Mouse (Mus musculus): ENCODE data around the gene Spag8. TPM values are rescaled to one million over a fixed set of nuclear protein-coding genes. Genes with fewer than 3 reads are reported as not detected.
A peak's percentile ranks its signal among the peaks of the same experiment; 100 is the strongest.

Spag8 gene
- polyA plus RNA-seq, 1 experiment: 7.3 TPM

DNA sequence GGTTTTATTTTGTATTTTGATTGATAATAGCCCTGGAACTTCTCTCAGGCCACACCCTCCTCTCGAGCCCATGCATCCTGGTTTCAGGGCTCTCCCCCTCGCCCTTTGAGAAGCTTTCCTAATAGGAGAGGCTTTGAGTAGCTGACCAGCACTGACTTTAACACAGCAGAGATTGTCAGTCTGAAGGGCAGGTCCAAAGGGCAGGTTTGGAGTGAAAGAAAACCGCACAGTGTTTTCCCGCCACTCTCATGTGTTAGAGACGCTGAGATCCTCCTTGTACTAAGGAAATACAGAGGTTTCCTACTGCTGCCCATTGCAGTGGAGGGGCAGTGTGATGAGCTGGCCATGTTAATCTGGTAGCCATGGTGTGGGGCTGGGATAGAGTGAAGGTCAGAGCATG lies 21.6 kb upstream of the Spag8 start:
- no peak for DNase-seq (ENCODE audit: low read depth)
- TF ChIP-seq POLR2A (IDR thresholded peaks at IDR 0.05; ENCODE audit: borderline replicate concordance, extremely low read depth, insufficient read depth, insufficient read length, poor library complexity, severe bottlenecking): no peak

DNA sequence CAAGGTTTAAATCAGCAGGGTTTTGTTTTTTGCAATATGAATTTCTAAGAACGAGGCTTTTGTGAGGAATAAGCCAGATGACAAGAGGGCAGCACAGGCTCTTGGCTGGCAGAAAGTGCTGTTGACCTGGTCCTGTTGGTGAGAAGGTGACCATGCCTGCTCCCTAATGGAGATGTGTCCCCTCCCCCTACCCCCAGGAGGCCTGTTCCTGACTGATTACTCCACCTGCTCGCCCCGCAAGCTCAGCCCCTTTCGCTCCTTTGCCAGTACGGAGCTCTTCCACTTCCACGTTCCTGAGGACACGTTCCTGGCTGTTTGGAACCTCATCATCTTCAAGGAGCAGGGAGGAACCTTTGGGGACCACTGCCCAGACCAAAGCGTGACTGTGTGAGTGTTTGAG lies 20.3 kb upstream of the Spag8 start:
- no peak for DNase-seq (ENCODE audit: low read depth)
- TF ChIP-seq POLR2A (IDR thresholded peaks at IDR 0.05; ENCODE audit: borderline replicate concordance, extremely low read depth, insufficient read depth, insufficient read length, poor library complexity, severe bottlenecking) (no peak), CTCF (IDR thresholded peaks at IDR 0.05; ENCODE audit: borderline replicate concordance, extremely low read depth, insufficient read depth, insufficient read length) (no peak)

DNA sequence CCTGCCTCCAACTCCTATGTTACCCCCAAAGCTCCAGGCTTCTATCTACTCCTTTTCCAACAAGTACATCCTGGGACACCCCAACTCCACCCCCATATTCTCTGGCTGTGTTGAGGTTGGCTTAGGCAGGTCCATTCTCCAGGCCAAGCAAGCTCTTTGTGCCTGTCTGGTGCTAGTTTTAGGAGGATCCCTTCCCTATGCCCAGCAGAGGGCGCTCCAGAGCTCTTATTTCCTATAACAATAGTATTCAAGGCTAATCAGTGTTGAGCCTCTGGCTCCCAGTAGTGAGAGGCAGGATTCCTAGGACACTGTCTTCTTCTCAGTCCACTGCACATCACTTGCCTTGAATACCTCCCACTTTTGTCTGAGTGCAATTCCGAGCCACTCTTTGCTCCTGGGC lies 18.7 kb upstream of the Spag8 start:
- peak; percentile 93 for DNase-seq (ENCODE audit: low read depth)
- TF ChIP-seq CTCF (IDR thresholded peaks at IDR 0.05; ENCODE audit: borderline replicate concordance, extremely low read depth, insufficient read depth, insufficient read length): peak; percentile 83
- TF ChIP-seq POLR2A (IDR thresholded peaks at IDR 0.05; ENCODE audit: borderline replicate concordance, extremely low read depth, insufficient read depth, insufficient read length, poor library complexity, severe bottlenecking): no peak

DNA sequence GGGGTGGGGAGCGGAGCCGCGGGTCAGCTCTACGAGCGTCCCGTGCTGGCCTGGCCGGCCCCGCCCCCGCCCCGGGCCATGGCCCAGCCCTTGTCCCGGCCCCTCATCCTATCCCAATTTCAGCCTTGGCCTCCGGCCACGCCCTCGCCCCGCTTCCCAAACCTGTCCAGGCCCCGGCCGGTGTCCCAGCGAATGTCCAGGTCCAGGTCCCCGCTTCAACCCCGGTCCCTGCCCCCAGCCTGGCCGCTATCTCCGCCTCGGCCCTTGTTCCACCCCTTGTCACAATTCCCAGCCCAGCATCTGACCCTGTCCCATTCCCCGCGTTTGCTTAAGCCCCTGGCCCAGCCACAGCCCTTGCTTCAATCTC lies 16.0 kb upstream of the Spag8 start:
- TF ChIP-seq CTCF (IDR thresholded peaks at IDR 0.05; ENCODE audit: borderline replicate concordance, extremely low read depth, insufficient read depth, insufficient read length): no peak
- no peak for TF ChIP-seq POLR2A (IDR thresholded peaks at IDR 0.05; ENCODE audit: borderline replicate concordance, extremely low read depth, insufficient read depth, insufficient read length, poor library complexity, severe bottlenecking)
- DNase-seq (ENCODE audit: low read depth): no peak

DNA sequence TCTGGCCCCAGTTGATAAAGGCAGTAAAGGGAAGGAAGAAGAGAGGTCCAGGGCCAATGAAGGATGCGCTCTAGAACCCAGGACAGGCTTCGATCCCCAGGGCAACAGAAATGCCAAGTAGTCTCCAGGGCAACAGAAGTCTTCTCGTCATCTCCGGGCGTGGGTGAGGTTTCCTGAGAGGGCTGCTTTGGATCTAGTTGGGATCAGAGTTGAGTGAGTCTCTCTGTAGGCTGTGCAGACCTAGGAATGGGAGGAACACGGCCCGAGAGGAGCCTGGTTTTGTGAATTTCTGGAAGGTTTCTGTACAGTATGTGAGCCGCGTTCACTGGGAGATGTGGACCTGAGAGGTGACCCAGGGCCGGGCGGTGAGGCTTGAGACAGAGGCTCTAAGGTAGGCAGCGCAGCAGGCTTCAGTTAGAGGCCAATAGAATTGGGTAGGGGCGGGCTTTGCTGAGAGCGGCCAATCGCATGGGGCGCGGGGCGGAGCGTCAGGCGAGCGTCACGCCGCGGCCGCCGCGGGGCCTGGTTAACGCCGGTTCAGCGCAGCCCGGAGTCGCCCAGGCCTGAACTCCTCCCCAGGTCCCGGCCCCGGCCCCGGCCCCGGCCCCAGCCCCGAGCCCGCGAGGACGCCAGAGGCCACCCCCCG lies 15.5 kb upstream of the Spag8 start, which contains the start of the genes Tmem8b and Fam221b:
Gene Tmem8b (plus strand): TSS at position 190 of the 646 bp plus-strand sequence.
Gene Fam221b (minus strand): TSS at position 364 of the 646 bp plus-strand sequence.
- DNase-seq (ENCODE audit: low read depth): peak; percentile 94
- TF ChIP-seq POLR2A (IDR thresholded peaks at IDR 0.05; ENCODE audit: borderline replicate concordance, extremely low read depth, insufficient read depth, insufficient read length, poor library complexity, severe bottlenecking) (peak; percentile 86), CTCF (IDR thresholded peaks at IDR 0.05; ENCODE audit: borderline replicate concordance, extremely low read depth, insufficient read depth, insufficient read length) (no peak)

DNA sequence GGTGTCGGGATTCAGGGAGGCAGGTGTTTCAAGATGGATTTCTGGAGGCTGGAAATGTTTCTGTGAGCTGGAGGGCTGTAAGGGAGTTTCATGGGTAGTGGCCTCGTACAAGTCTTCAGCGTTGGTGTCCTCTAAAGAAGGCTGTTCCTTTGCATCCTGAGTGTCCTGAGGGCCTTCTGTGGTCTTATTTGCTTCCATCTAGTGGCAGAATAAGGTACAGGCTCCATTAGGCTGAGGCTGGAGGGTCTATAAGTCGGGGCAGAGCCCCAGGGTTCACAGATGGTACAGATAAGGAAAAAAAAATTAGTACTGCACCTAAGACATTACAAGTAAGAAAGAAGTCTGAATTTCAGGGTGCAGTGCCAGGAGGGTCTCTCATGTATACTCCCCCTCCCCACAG lies 13.0 kb upstream of the Spag8 start:
- peak; percentile 41 for DNase-seq (ENCODE audit: low read depth)
- no peak for TF ChIP-seq POLR2A (IDR thresholded peaks at IDR 0.05; ENCODE audit: borderline replicate concordance, extremely low read depth, insufficient read depth, insufficient read length, poor library complexity, severe bottlenecking)
- TF ChIP-seq CTCF (IDR thresholded peaks at IDR 0.05; ENCODE audit: borderline replicate concordance, extremely low read depth, insufficient read depth, insufficient read length): peak; percentile 54; the same call in 1 of the 2 replicates

DNA sequence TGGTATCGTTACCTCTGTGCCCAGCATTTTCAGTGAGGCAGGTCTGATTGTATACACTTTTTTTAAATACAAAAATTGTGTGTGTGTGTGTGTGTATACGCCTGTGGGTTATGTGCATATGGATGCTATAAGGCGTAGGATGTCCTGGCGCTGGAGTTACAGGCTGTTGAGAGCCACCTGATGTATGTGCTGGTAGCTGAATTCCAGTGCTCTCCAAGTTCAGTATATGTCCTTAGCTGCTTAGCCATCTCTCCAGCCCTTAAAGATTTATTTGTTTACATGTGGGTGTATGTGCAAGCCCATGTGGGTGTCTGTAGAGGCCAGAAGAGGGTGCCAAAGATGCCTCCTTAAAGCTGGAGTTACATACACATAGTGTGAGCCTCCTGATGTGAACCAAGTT lies 3.8 kb upstream of the Spag8 start:
- DNase-seq (ENCODE audit: low read depth): peak; percentile 39
- TF ChIP-seq CTCF (IDR thresholded peaks at IDR 0.05; ENCODE audit: borderline replicate concordance, extremely low read depth, insufficient read depth, insufficient read length) (no peak), POLR2A (IDR thresholded peaks at IDR 0.05; ENCODE audit: borderline replicate concordance, extremely low read depth, insufficient read depth, insufficient read length, poor library complexity, severe bottlenecking) (no peak)

DNA sequence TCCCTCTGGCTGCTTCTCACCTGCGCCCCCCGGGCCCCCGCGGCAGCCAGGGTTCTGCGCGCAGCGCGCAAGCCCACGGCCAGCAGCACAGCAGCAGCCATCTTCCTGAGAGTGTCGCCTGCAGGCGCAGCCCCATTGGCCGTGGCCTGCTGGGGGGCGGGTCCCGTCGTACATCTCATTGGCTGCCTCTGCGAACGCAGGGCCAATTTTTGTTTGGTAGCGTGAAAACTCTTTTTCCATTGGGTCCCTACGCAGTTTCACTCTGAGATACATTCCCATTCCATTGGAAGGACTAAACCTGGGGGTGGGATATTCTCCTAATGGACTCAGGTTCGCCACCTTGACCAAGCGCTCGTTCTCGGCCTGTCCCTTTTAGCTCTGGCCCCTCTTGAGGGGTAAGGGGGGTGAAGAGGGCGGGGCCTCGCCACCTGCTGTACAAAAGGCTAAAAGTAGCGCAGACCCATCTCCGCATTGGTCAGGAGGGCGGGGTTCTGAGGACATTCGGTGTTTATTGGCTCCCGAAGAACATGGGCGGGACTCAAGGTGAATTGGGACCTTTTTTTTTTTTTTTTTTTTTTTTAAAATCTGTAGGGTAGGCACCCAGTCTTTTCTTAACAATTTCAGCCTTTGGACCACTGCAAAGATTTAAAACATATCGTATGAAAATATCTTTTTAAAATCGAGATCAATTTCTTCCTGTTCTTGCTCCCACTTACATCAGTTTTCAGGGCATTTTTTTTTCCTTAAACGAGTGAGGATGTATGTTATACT lies 3.1 kb upstream of the Spag8 start, which contains the start of gene Hint2:
Gene Hint2 (minus strand): TSS at position 128 of the 771 bp plus-strand sequence.
- peak; percentile 90 for TF ChIP-seq POLR2A (IDR thresholded peaks at IDR 0.05; ENCODE audit: borderline replicate concordance, extremely low read depth, insufficient read depth, insufficient read length, poor library complexity, severe bottlenecking)
- 0 out of 2 replicates have a peak, but pooled peaks have one; percentile 4 for TF ChIP-seq CTCF (IDR thresholded peaks at IDR 0.05; ENCODE audit: borderline replicate concordance, extremely low read depth, insufficient read depth, insufficient read length)
- DNase-seq (ENCODE audit: low read depth): peak; percentile 99

DNA sequence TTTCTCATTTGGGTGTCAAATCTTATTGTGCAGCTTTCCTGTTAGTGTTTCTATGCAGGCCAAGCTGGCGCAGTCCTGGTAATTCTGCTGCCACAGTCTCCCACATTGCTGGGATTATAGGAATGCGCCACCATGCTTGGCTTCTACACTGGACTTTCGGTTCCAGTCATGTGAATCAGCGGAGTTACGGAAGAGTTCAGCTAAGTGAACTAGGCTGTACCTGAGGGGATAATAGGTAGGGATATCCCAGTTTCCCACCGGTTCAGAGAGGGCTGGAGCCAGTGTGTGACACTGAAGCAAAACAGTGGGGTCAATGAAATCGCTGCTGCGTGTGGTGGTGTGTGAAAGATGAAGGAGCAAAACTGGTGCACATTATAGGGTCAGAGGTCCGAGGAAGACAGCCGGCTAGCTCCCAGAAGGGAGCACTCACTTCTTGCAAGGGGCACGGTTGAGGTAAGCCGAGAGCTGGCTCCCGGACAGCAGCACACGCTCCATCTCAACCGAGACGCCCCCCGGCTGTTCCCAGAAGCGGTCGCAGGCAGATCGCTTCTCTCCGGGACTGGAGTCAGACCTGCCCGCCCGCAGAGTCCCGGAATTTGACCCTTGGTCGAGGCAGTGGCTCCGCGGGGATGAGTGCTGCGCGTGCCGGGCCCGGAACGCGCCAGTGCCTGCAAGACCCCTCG lies 2.4 kb upstream of the Spag8 start:
- TF ChIP-seq CTCF (IDR thresholded peaks at IDR 0.05; ENCODE audit: borderline replicate concordance, extremely low read depth, insufficient read depth, insufficient read length) (no peak), POLR2A (IDR thresholded peaks at IDR 0.05; ENCODE audit: borderline replicate concordance, extremely low read depth, insufficient read depth, insufficient read length, poor library complexity, severe bottlenecking) (no peak)
- DNase-seq (ENCODE audit: low read depth): no peak

DNA sequence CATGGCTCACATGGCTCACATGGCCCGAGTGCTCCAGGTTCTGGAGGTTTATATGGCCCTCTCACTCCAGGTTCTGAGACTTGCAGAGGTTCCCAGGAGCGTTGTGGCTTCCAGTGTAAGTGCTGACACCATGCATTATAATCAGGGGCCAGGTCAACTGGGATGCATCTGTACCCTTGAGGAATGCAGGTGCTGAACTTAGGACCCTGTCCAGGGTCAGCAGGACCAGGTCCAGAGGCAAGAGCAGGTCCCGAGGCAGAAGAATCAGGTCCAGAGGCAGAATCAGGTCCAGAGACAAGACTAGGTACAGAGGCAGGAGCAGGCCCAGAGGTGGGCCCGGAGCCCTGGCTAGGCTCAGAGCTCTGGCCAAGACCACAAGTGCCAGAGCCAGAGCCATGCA lies 668 bp downstream of the Spag8 start:
- TF ChIP-seq CTCF (IDR thresholded peaks at IDR 0.05; ENCODE audit: borderline replicate concordance, extremely low read depth, insufficient read depth, insufficient read length) (no peak), POLR2A (IDR thresholded peaks at IDR 0.05; ENCODE audit: borderline replicate concordance, extremely low read depth, insufficient read depth, insufficient read length, poor library complexity, severe bottlenecking) (no peak)
- no peak for DNase-seq (ENCODE audit: low read depth)

DNA sequence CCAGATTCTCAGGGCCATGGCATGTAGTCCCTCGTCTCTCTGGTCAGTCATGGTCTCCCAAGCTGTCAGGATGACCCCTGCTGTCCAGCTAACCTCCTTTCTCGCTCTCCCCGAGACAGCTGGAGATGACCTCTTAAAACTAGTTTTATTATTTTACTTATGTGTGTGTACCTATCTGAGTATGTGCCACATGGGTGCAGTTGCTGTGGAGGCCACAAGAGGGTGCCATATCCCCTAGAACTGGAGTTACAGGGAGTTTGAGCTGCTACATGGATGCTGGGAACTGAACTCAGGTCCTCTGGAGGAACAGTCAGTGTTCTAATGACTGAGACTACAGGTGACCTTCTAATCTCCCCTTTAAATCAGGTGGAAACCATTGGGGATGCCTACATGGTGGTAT lies 3.6 kb downstream of the Spag8 start:
- DNase-seq (ENCODE audit: low read depth): no peak
- TF ChIP-seq POLR2A (IDR thresholded peaks at IDR 0.05; ENCODE audit: borderline replicate concordance, extremely low read depth, insufficient read depth, insufficient read length, poor library complexity, severe bottlenecking) (no peak), CTCF (IDR thresholded peaks at IDR 0.05; ENCODE audit: borderline replicate concordance, extremely low read depth, insufficient read depth, insufficient read length) (peak; percentile 31; the same call in 1 of the 2 replicates)

Measured in brain, embryonic 14.5 days (tissue).